Mouse (Mus musculus) T-helper 2 cell (primary cell): ENCODE data around the gene Upk3a.

Experiments
- in situ Hi-C: fragments of 300-600 bp; cut with MboI, MseI; formaldehyde crosslinking; loops from one replicate; pipeline ENCODE4 v1.15.1; 2025; ENCODE audit warnings: high pct_unique_total_duplicates

The Upk3a gene

GRCm38 (mm10) chr15:85016951-85017664 lies at the start of gene Upk3a:
TSS of gene Upk3a (plus strand) at chr15:85017141.
- in situ Hi-C loops, result no loop called here

- in situ Hi-C loops, result loop anchor here (10.0 kb wide), 1 partner anchor 256 kb away; no protein-coding TSS in a partner anchor
These were observed 48.4 kb upstream of the Upk3a start for GRCm38 (mm10) chr15:84968534-84968933.

- in situ Hi-C loops, result no loop called here
These were observed 43.9 kb upstream of the Upk3a start for GRCm38 (mm10) chr15:84972860-84973543.

GRCm38 (mm10) chr15:84973544-84973871 lies 43.4 kb upstream of the Upk3a start:
- in situ Hi-C loops, result no loop called here

- in situ Hi-C loops, result no loop called here
These were observed 41.2 kb upstream of the Upk3a start for GRCm38 (mm10) chr15:84975729-84976128.

- in situ Hi-C loops, result no loop called here
These were observed 35.2 kb upstream of the Upk3a start for GRCm38 (mm10) chr15:84981609-84982313.

- in situ Hi-C loops, result no loop called here
These were observed 34.1 kb upstream of the Upk3a start for GRCm38 (mm10) chr15:84982888-84983287.

- in situ Hi-C loops, result no loop called here
These were observed 33.2 kb upstream of the Upk3a start for GRCm38 (mm10) chr15:84983721-84984120.

- in situ Hi-C loops, result loop anchor here (5.0 kb wide), 1 partner anchor 63 kb away; the partner anchor contains the start of genes Gm29666 and Nup50
These were observed 31.3 kb upstream of the Upk3a start for GRCm38 (mm10) chr15:84985516-84986160.

- in situ Hi-C loops, result loop anchor here (5.0 kb wide), 1 partner anchor 64 kb away; the partner anchor contains the start of genes Gm29666 and Nup50
These were observed 30.5 kb upstream of the Upk3a start for GRCm38 (mm10) chr15:84986171-84987019.

- in situ Hi-C loops, result loop anchor here (5.0 kb wide), 1 partner anchor 65 kb away; the partner anchor contains the start of genes Gm29666 and Nup50
These were observed 29.7 kb upstream of the Upk3a start for GRCm38 (mm10) chr15:84987020-84987815.

- in situ Hi-C loops, result loop anchor here (5.0 kb wide), 1 partner anchor 66 kb away; the partner anchor contains the start of genes Gm29666 and Nup50
These were observed 28.8 kb upstream of the Upk3a start, which contains the start of gene 5031439G07Rik for GRCm38 (mm10) chr15:84987874-84988825. TSS of gene 5031439G07Rik (minus strand) at chr15:84988551.

GRCm38 (mm10) chr15:84989098-84989497 lies 27.8 kb upstream of the Upk3a start:
- in situ Hi-C loops, result loop anchor here (5.0 kb wide), 1 partner anchor 67 kb away; the partner anchor contains the start of genes Gm29666 and Nup50

- in situ Hi-C loops, result loop anchor here (5.0 kb wide), 1 partner anchor 67 kb away; the partner anchor contains the start of genes Gm29666 and Nup50
These were observed 27.2 kb upstream of the Upk3a start for GRCm38 (mm10) chr15:84989771-84990170.

GRCm38 (mm10) chr15:84994498-84994897 lies 22.4 kb upstream of the Upk3a start:
- in situ Hi-C loops, result no loop called here

- in situ Hi-C loops, result loop anchor here (5.0 kb wide), 1 partner anchor 77 kb away; no protein-coding TSS in a partner anchor
These were observed 21.9 kb upstream of the Upk3a start for GRCm38 (mm10) chr15:84995041-84995440.

GRCm38 (mm10) chr15:84995967-84996366 lies 21.0 kb upstream of the Upk3a start:
- in situ Hi-C loops, result loop anchor here (5.0 kb wide), 1 partner anchor 76 kb away; no protein-coding TSS in a partner anchor
